Mouse (Mus musculus): ENCODE results near the gene Gucy1b2. TPM values are rescaled to one million over a fixed set of nuclear protein-coding genes. Genes with fewer than 3 reads are reported as not detected.

The Gucy1b2 gene
- total RNA-seq, 4 experiments from 2014 or later, result 0.28 TPM; not detected in 3

DNA sequence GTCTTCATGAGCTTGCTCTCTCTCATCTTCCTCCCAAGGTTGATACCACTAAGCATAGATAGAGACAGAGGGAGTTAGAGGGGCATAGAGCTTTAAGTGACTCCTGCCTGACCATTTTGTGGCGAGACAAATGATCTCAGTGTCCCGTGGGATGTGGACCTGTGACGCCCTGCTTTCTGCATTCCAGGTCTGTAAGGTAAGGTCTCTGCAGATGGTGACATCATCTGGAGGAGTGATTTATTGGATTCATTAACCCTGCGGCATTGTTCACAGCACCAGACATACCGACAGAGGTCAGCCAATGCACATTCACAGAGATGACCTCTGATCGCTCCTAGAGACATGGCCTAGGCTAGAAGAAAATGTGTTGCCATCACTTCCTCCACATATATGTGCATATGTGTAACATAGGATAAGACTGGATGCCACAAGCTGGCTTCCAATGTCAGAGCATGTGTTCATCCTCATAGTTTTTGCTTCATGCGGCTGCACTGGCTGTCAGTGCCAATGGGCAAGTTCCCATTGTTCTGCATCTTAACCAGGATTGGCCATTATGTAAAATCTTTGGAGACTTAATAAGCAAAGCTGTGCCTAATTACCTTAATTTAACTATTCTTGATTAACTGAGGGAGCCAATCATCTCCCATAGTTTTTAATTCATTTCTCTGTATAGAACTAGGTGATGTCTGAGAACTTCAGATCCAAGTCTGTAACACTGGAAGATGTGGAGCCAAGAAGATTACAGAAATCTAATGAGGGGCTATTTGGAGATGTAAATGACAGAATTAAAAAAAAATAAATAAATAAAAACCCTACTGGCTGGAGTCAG lies 9.5 kb downstream of the Gucy1b2 start:
- no peak for DNase-seq (ENCODE audit: low spot score)

DNA sequence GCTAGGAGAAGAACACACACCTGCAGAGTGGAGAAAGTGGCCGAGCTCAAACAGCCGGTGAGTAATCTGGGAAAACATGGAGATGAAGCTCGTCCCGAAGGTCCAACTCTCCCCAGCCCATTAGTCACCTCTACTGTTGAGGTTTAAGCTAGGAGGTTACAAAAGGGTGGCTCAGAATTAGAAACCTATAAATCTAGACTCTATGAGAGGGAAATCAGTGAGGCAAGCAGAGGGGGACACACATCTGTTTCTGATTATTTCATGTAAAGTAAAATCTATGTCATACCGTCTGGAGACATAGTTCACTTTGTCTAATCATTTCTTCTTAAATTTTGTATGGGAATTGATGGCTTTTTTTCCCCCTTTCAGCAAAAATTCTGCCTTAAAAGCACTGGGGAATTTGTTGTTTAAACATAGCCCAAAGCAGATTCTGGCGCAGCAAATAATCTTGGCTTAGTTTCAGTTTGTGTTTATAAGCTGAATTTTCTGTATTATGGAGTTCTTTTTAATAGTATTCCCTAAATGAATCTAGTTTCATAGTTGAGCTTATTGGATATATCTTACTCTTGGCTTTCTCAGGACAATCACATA lies 12.2 kb downstream of the Gucy1b2 start:
- DNase-seq (ENCODE audit: low spot score), result no peak

DNA sequence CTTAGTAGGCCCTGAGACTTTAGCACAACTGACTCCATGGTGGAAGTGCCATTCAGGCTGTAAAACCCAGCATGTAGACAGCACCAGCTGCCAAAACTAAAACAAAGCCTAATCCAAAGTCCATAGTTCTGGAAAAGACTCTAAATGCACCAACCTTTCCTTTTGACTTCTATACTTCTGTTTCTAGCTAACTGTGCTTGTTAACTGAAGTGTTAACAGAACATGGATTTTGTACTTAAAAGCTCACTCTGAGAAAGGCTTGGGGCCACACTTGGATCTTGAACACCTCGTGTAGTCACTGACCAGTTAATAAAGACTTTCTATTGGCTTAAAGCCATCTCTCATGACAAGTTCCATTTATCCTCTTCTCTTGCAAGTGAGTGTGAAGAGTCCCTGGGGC lies 13.1 kb downstream of the Gucy1b2 start:
- DNase-seq (ENCODE audit: low spot score), result no peak

DNA sequence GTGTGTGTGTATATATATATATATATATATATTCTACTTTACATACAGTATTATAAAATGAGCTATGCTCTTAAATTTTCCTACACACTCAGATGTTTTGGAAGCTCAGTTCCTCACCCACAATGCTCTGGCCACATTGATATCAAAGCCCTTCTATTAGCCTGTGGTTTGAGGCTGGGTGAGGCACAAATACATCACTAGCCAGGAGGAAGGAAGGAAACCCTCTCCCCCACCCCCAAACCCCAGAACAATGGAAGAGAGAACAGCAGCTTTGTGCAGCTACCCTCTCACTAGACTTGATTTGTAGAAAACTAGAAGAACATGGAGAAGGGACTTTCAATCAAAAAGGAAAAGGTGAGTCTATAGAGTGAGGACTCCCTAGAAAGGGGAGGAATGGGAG lies 16.1 kb downstream of the Gucy1b2 start:
- DNase-seq (ENCODE audit: low spot score), result no peak

DNA sequence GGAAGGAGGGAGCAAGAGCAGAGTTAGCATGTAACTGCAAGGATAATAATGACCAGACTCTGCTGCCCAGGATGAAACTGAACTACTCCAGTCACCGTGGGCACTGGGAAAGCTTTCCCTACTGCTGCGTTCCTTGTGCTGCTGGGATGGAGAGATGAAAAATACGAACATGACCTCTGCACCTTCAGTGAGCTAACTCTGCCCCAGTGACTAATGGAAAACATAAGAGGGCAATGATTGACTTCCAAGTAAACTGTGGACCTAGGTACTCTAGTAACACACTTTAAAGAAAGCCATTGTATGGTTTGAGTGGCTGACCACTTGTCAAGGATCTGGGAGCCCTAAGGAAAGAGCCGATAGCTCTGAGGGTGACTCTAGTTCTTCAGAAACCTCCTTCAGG lies 17.9 kb downstream of the Gucy1b2 start:
- no peak for DNase-seq (ENCODE audit: low spot score)

DNA sequence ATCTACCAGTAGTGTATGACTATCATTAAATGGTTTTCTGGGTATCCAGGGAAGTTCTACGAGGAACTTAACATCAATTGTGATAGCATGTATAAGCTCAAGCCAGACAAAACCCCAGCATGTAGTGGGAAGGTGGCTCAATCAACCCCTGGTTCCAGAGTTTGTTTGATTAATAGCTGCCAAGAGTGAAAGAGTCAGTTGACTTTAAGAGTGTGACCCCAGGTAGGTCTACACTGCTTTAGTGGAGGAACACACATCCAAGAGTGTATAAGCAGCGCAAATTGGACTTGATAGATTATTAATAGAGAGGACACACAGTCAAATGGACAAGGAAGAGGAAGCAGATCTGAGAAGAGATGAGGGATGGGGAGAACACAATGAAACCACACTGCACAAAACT lies 18.3 kb downstream of the Gucy1b2 start:
- DNase-seq (ENCODE audit: low spot score), result no peak

DNA sequence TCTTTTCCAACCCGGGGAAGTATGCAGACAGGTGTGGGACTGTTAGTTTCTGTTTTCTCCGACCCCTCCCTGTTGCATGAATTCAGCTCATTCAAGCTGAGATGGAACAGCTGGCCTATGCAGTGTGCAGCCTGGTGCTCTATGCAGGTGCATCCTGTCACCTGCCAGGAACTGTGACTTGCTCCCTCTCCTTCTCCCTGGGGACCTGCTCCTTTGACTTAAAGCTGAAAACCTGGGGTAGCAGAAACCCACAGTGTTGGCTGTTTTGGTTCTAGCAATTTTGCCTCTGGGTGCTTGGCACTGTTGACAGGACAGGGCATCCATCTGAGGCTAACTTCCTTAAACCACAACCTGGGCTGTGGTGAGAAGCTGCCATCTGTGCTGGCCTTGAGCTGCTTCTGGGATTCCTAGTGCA lies 30.8 kb downstream of the Gucy1b2 start:
- no peak for DNase-seq (ENCODE audit: low spot score)

DNA sequence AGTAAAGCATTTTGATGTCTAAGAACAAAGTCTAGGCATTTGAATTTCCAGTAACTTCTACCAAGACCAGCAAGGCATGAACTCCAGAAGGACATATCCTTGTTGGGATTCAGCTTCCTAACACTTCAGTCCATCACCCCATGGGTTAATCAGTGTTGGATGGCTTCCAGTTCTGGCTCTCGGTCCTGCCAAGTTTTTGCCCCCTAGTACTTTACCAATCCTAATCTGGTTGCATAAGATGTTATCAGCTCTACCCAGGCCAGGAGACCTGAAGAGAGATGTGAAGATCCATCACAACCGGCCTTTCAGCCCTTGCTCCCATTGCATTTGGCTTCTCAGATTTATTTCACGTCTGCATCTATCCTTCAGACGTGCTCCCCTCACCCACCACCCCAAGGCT lies 33.8 kb downstream of the Gucy1b2 start:
- DNase-seq (ENCODE audit: low spot score), result no peak

DNA sequence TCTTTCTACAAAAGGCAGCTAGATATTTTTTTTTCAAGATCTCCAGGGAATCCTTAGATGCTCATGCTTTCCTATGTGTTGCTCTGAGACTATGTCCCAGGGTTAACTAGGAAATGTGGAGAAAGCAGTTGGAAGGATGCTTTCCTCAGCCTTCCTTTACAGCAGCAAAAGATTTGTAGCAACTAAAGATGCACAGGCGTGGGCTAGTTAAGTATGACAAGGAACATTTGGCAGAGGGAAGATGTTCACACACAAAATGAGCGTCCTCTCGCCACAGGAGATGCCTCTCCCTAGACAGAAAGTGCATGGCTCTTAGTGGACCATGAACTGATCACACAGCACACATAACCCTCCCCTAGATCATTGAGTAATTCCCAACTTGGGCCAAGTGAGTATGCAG lies 38.6 kb downstream of the Gucy1b2 start:
- no peak for DNase-seq (ENCODE audit: low spot score)

DNA sequence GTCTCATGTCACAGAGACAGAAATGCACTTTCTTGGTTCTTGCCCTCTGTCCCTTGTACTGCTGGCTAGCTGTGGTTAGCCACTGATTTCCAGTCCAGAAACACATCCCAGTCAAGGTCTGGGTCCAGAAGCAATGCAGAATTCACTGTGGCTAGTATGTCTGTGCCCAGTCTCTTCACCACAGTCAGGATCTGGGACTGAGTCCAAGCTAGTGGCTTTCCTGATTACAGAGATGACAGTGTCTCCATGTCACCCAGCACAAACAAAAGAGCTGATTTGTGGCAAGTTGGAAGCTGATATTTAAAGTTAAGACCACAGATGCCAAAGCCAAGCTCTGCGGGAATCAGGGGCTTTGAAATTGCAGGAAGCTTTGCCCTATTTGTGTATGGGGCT lies 39.4 kb downstream of the Gucy1b2 start:
- peak; percentile 32 for DNase-seq (ENCODE audit: low spot score)

DNA sequence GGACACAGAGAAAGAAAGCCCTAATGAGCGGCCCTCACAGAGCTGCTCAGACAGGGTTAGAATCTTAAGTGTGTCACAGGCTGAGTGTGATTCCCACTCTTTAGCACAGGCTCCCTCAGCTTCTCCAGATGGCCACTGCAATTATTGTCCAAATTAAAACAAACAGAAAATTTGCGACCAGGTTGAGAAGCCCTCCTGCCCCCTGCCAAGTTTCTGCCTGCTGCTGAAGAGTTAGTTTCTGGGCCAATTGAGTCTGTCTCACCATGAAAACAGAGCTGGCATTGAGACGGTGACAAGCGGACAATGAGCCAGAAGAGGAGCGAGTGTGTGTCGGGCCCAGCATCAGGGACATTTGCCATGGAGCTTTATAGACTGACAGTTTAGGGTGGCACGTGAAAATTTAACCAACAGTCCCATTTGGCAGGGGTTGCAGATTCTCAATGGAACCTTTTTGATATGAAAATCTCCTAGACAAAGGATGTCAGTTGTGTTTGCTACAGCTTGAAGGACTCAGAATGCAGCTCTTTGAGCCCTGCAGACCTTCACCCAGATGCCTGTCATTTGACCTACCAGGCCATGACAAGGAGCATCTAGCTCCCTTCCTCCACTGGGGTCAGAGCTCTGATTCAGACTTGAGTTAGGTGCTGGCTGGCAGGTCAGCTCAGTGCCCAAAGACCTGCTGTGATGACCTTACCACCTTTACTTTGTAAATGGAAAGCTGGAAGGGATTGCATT lies 39.9 kb downstream of the Gucy1b2 start:
- no peak for DNase-seq (ENCODE audit: low spot score)

DNA sequence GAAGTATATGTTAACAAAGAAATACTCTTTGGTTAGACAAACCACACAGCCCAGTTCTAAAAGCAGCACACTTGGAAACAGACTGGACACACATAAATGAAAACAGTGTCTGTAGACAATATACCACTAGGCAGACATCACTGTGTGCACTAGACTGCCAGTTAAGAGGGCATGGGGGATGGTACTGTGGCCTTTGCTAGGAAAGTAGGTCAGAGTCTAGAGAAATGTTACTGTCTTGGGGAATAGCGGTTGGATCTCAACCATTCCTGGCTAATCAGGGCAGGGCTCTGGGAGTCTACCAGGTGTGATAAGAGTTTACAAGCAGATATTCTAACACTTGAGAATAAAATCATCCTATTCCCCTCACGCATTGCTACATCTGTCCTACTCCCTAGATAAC lies 60.7 kb downstream of the Gucy1b2 start:
- DNase-seq (ENCODE audit: low spot score), result no peak

DNA sequence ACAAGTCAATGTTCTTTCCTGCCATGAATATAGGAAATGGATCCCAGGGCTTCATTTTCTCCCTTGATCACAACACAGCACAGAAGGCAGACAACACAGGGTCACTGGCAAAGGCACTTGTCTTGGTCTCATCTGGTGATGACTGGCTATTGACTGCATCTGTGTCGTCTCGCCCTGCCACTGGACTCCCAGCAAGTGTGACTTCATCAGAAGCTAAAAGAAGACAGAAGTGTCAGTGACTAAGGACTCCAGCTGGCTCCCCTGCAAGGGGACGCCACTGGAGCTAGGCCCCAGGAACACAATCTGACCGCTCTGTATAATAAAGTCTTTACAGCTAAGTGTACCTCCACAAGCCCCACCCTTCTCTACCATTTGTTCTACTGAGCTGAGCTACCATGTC lies 63.3 kb downstream of the Gucy1b2 start:
- DNase-seq (ENCODE audit: low spot score), result no peak

DNA sequence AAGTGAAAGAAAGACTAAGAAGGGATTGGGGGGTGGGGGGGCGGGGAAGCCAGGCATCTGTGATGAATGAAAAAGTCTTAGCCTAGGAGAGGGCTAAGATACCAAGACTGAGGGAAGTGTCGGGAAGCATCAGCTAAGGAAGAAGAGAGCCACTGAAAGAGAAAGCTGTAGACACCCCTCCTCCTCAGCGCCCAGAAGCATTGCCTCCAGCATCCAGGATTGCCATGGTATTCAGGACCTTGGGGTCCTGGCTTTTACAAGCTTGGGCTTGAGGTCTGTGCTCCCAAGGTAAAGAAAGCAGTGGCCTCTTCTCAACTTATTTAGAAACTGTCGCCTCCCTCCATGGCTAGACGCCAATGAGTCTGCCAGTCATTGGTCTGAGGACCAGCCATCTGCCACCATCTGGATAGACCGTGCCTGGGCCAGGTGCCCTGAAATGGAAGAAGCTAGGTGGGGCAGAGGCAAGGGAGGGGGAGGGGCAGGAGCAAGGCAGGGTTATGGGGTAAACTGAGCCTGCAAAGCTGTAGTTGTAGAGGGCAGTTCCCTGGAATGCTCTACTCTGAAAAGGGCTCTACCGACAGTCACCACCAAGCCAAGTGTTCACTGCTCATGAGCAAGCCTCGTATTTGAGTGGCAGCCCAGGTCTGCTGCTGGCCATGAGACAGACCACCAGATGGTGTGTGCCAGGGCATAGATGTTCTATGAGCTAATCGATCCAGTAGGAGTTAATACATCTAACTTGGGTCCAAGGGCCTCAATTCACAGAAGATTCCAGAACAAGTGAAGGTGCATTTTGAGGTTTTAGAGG lies 66.2 kb downstream of the Gucy1b2 start:
- no peak for DNase-seq (ENCODE audit: low spot score)

DNA sequence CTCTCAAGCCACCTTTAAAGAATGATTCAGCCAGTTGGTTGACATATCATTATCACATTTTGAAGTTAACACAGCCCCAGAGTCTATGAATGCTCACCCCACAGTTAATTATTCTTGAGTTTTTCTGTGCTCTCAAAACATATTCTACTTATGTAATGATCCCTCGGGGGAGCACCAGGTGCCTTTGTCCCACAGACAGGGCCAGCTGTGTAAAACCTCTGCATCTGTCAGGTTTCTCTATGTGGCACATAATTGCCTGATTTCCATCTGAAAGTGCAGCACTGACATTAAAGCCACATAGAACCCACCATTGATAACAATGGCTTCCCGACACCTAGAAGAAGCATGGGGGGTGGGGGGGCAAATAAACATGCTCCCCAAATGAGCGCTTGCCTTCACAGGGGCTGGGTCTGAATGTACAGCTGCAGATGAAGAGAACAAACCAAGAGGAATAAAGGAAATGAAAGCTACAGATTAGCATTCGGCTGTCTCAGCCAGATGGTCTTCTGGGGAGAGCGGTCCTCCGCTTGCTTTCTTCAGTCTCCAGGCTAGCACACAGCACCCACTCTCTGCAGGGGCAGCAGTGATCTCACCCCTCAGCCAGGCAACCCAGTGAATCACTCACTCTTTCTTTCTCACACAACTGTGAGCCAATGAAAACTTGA lies 66.9 kb downstream of the Gucy1b2 start:
- DNase-seq (ENCODE audit: low spot score), result no peak

DNA sequence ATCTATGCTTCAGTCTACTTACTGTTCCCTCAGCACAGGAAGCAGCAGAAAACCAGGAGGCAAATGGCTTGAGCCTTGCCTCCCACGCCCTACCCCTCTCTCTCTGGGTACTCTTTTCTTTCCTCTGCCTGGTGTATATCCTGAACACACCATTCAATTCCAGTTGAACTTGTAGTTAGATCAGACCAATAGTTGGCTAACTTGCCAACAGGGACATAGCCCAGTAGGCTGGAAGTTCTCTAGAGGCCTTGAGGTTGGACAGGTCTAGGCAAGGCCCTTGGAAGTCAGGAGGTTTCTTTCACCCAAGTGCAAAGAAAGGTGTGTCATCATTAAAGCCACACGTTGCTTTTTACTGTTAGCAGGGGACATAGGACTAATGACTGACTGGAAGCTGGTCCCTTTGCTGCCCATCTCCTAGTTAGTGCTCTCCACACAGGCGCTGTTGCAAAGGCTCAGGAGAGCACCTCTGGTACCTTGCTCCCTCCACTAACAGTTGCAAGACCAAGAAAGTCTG lies 72.2 kb downstream of the Gucy1b2 start:
- DNase-seq (ENCODE audit: low spot score), result no peak

DNA sequence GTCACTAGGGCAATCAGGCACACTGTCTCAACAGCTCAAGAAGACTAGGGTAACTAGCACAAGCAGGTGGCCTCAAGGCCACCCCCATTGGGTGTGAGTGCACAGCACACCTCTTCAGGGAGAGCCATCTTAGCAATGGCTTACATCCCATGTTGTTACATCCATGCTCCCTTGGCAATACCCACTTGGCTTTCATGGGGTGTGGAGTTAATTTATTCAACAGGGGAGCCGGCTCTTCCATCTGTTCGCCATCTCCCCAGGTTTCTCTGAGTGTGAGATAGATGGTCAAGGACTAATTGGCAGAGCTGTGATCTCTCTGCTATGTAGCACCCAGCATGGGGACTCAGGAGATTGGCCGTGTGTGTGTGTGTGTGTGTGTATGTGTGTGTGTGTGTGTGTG lies 73.0 kb downstream of the Gucy1b2 start:
- DNase-seq (ENCODE audit: low spot score), result no peak

DNA sequence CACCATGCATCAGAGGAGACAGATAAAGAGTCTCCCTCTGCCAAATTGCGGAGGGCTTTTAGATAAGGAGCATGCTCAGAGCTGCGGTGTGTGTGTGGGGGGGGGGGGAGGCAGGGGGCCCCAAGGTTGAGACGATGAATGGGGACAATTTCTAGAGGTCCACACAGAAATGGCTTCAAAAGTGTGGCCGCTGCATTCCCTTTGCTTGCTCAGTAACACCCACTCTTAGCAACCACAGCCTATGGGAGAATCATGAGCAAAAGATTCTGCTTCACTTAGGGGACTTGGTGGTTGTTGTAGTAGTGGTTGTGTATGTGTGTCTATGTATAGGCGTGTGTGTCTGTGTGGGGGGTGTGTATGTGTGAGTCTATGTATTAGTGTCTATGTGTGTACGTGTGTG lies 75.5 kb downstream of the Gucy1b2 start:
- no peak for DNase-seq (ENCODE audit: low spot score)

DNA sequence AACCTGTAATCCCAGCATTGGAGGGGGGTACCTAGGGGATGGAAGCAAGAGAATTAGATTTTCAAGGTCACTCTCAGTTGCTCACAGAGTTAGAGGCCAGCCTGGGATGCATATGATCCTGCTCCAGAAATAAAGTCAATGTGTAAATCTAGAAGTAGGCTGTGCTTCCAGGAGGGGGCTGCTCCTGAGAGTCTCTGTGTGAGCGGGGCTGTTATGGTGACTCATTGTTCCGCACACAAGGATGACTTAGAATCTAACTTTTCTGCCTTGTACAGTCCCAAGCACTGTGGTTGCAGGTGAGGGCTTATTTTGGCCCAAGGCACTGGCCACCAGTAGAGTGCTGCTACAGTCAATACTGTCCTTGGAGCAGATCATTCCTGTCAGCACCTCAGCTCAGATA lies 76.7 kb downstream of the Gucy1b2 start:
- DNase-seq (ENCODE audit: low spot score), result no peak

DNA sequence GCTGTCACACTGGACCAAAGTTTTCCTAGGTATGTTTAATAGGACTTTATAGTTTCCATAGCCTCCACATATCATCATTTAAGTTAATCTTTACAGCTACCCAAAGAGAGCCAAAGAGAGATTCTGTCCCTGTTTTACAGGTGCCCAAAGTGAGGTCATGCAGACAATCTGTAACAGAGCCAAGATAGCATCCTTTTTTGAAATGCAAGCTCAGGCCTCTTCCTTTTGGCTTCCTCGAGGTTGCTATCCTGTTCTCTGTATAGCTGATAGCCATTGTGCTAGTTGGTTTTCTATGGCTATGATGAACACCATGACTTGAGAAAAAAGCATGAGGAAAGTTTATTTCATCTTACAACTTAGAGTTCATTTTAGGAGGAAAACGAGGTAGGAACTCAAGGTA lies 80.0 kb downstream of the Gucy1b2 start:
- no peak for DNase-seq (ENCODE audit: low spot score)

DNA sequence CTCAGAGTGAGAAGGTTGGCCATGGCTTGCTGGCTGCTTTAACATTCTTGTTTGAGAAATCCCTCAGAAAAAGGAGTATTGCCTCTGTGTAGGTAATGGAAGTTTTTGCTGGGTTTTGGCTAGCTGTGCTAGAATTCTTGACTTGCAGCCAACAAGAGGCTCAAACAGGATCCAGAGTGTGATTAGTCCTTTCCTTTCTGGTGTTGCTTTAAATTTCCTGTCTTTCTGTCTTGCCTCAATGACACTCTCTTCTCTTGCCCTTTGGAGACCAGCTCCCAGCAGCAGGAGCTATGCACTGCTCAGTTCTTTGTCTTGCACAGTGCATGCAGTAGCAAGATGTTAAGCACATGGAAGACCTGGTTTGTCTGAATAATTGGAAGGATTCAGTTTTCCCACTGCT lies 80.4 kb downstream of the Gucy1b2 start:
- peak; percentile 63 for DNase-seq (ENCODE audit: low spot score)
